Mouse (Mus musculus): ENCODE measurements around the gene 1700013G24Rik. TPM values are rescaled to one million over a fixed set of nuclear protein-coding genes. Genes with fewer than 3 reads are reported as not detected.

Gene 1700013G24Rik
- total RNA-seq, 2 experiments from 2014 or later = not detected

DNA sequence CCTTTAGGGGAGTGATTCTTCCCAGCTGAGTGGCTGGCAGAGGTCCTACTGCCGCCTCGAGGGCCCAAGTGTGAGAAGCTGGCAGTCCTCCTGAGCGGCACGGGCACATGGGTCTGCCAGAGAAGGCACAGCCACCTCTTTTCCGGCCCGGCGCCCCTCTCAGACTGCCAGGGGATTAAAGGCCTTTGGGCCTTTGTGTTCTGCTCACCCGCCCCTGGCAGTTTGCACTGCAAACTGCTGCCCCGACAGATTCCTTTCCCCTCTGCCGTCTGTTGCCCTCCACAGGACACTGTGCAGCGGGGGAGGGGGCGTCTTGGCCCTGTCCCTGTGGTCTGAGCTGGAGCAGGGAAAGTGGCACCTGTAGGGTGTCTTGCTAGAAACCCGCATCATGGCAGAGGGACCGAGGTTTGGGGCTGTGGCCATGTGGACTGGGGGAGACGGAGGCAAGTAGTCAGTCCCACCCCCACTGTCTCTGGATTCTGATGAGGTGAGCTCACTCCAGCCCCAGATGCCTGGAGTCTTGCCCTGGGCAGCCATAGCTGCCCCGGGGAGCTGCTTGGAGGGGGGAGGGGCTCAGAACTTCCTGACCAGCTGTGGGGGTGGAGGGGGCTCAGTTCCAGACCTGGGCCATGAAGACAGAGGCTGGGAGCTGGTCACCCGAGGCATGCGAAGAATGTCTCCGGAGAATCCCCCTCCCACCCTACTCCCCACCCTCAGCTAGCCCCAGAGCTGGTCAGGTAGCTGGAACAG is 41.8 kb downstream of the 1700013G24Rik start:
- intact Hi-C loops (cut with DNase I) = no loop called here
- DNase-seq = peak; percentile 81
- no peak for TF ChIP-seq CTCF (IDR thresholded peaks at IDR 0.05)
- peak overlapping the region; percentile 87 for H3K27ac ChIP-seq
- H3K4me3 ChIP-seq = peak overlapping the region; percentile 23

DNA sequence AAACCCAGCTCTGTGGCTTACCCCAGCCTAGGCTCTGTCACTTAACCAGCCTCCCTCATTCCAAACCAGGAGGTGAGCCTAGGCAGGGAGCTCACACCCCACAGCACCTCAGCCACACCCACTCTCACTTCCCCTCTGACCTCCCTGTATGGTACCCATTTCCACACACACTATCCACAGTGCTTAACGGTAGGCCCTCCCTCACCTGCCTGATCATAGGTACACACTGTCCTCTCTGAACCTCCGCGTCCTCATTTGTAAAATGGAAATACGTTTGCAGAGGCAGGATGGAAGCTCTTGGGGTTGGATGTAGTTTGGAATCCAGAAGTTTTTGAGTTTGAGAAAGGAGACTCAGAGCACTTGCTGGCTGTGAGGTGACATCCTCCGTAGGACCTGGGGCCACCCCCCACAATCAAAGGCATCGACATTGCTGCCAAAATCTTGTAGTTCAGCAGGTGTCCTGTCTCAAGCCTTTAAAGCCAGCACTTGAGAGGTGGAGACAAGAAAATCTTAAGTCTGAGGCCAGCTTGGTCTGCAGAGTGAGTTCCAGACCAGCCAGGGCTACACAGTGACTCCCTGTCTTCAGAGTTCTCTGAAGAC is 42.5 kb downstream of the 1700013G24Rik start:
- TF ChIP-seq CTCF (IDR thresholded peaks at IDR 0.05) = no peak
- DNase-seq = no peak
- H3K27ac ChIP-seq = peak overlapping the region; percentile 87
- intact Hi-C loops (cut with DNase I) = no loop called here
- peak overlapping the region; percentile 23 for H3K4me3 ChIP-seq

- TF ChIP-seq CTCF (IDR thresholded peaks at IDR 0.05) = no peak
- peak; percentile 69 for DNase-seq
- intact Hi-C loops (cut with DNase I) = no loop called here
- Histone ChIP-seq H3K27ac (peak overlapping the region; percentile 89), H3K4me3 (peak overlapping the region; percentile 56)
Measured at GRCm38 (mm10) chr4:137497367-137497766, 44.3 kb downstream of the 1700013G24Rik start.

GRCm38 (mm10) chr4:137497892-137498722 is 45.0 kb downstream of the 1700013G24Rik start:
- H3K27ac ChIP-seq = peak overlapping the region; percentile 89
- H3K4me3 ChIP-seq = peak overlapping the region; percentile 56
- intact Hi-C loops (cut with DNase I) = no loop called here
- TF ChIP-seq CTCF (IDR thresholded peaks at IDR 0.05) = no peak
- peak; percentile 68 for DNase-seq

- DNase-seq = peak; percentile 18
- TF ChIP-seq CTCF (IDR thresholded peaks at IDR 0.05) = no peak
- peak overlapping the region; percentile 32 for H3K4me3 ChIP-seq
- intact Hi-C loops (cut with DNase I) = no loop called here
- peak overlapping the region; percentile 89 for H3K27ac ChIP-seq
Measured at GRCm38 (mm10) chr4:137498882-137499583, 45.9 kb downstream of the 1700013G24Rik start.

GRCm38 (mm10) chr4:137500149-137500548 is 47.1 kb downstream of the 1700013G24Rik start:
- H3K4me3 ChIP-seq = no peak overlapping the region
- peak; percentile 62 for DNase-seq
- peak overlapping the region; percentile 68 for H3K27ac ChIP-seq
- intact Hi-C loops (cut with DNase I) = no loop called here
- TF ChIP-seq CTCF (IDR thresholded peaks at IDR 0.05) = no peak

GRCm38 (mm10) chr4:137500953-137501352 is 47.9 kb downstream of the 1700013G24Rik start:
- TF ChIP-seq CTCF (IDR thresholded peaks at IDR 0.05) = no peak
- Histone ChIP-seq H3K4me3 (no peak overlapping the region), H3K27ac (peak overlapping the region; percentile 68)
- intact Hi-C loops (cut with DNase I) = no loop called here
- peak; percentile 43 for DNase-seq

DNA sequence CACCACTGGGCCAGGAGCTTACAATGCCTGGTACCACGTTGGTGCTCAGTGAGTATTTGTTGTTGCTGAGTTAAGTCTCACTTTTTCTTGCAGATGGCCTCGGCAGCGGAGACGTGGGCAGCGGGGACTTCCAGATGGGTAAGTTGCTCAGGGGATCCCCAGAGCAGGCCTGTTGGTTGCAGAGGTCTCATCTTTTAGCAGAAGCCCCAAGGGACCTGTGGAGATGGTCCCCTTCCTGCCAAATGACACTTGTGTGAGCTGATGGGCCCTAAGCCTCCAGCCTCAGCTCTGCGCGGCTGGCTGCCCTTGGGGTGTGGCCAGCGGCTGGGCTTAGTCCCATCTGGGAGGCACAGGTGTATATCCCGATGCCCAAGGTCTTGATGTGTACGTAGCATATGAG is 49.1 kb downstream of the 1700013G24Rik start:
- intact Hi-C loops (cut with DNase I) = no loop called here
- TF ChIP-seq CTCF (IDR thresholded peaks at IDR 0.05) = no peak
- no peak overlapping the region for H3K4me3 ChIP-seq
- peak overlapping the region; percentile 68 for H3K27ac ChIP-seq
- peak; percentile 20 for DNase-seq

DNA sequence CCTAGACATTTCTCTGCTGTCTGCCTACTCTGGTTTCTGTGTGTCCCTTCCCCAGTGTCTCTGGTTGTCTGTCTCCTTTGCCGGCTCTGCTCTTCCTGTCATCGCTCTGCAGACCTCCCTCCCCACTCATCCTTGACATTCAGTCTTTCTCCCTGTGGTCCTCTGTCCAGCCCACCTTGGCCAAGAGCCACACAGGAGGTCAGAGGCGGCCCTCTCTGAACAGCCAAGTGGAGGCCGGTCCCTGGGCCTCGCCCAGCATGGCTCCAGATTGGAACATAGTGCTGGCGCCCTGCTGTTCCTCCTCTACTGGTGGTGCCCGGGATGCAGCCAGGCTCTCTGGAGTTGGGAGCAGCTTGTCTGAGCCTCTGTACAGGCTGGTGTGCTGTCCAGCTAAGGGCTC is 49.7 kb downstream of the 1700013G24Rik start:
- Histone ChIP-seq H3K27ac (peak overlapping the region; percentile 68), H3K4me3 (no peak overlapping the region)
- no peak for TF ChIP-seq CTCF (IDR thresholded peaks at IDR 0.05)
- peak; percentile 61 for DNase-seq
- intact Hi-C loops (cut with DNase I) = no loop called here

DNA sequence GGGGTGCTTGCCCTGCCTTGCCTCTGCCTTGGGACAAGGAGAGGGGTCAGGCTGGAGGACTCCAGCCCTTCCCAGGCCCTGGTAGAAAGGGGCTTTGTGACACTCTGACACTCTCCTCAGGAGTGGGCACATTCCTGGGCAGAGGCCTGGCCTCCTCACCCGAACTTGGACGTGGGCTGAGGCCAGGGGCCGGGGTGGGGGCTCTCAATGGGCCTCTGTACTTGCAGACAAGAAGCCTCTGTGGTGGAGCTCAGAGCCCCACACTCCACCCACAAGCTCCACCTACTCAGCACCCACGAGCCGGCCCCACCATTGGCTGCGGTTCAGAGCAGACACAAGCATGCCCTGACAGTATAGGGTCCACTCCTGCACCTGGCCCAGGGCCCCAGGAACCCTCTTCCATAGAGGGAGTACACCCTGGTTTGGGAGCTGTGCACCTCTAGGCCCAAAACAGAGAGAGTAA is 50.5 kb downstream of the 1700013G24Rik start:
- Histone ChIP-seq H3K4me3 (no peak overlapping the region), H3K27ac (peak overlapping the region; percentile 68)
- no peak for TF ChIP-seq CTCF (IDR thresholded peaks at IDR 0.05)
- intact Hi-C loops (cut with DNase I) = no loop called here
- peak; percentile 31 for DNase-seq

Other genes starting within 250 kb of the 1700013G24Rik start
- 10 to 100 TPM in 1 of 2 experiments, 1 to 10 TPM in 1; 9.2 to 13.0 TPM for gene Wnt4, start 175.8 kb upstream of the 1700013G24Rik start, total RNA-seq (2021)
- 100 to 1,000 TPM; 169 to 187 TPM for gene Cdc42, start 95.6 kb upstream of the 1700013G24Rik start, total RNA-seq (2021)
- gene Cela3a, start 43.5 kb upstream of the 1700013G24Rik start, total RNA-seq (2021) = not detected
- gene Cela3b, start 22.7 kb upstream of the 1700013G24Rik start, total RNA-seq (2021) = not detected
- gene Hspg2, start 15.5 kb downstream of the 1700013G24Rik start, total RNA-seq (2021) = 10 to 100 TPM; 55.2 to 77.5 TPM
- gene Ldlrad2, start 121.3 kb downstream of the 1700013G24Rik start, total RNA-seq (2021) = not detected
- 10 to 100 TPM; 28.1 to 36.1 TPM for gene Usp48, start 140.5 kb downstream of the 1700013G24Rik start, total RNA-seq (2021)
- gene Rap1gap, start 211.4 kb downstream of the 1700013G24Rik start, total RNA-seq (2021) = 1 to 10 TPM; 4.4 to 8.6 TPM

Measured in gastrocnemius, adult 2 months (tissue).